Mouse (Mus musculus) megakaryocyte, embryonic 14.5 days (primary cell): ENCODE measurements around the gene Snrk. TPM values are rescaled to one million over a fixed set of nuclear protein-coding genes. Genes with fewer than 3 reads are reported as not detected.
"Not testable (repeated sequence)": the region's sequence is repeated elsewhere in the genome, so short reads cannot be mapped to it uniquely, and the experiment has no call there.

Experiments
- H3K27me3 ChIP-seq: replicated peaks from 2 replicates; pipeline ENCODE3; 2012; ENCODE audit warnings: inconsistent platforms
- H3K36me3 ChIP-seq: replicated peaks from 2 replicates; pipeline ENCODE3; 2012; ENCODE audit warnings: low read length, inconsistent platforms, mixed read lengths
- H3K4me1 ChIP-seq: 2 replicates; pipeline ENCODE4 v1.6.1; 2012; ENCODE audit warnings: inconsistent platforms
- H3K4me3 ChIP-seq: replicated peaks from 2 replicates; pipeline ENCODE3; 2012; ENCODE audit warnings: moderate library complexity, mild to moderate bottlenecking, inconsistent platforms
- H3K9me3 ChIP-seq: 2 replicates; pipeline ENCODE4 v1.6.1; 2012; ENCODE audit warnings: inconsistent platforms
- FLI1 ChIP-seq: IDR thresholded peaks from 2 replicates; pipeline ENCODE4 v1.6.1; 2012; ENCODE audit warnings: low read length, inconsistent platforms, mixed read lengths
- GATA1 ChIP-seq: IDR thresholded peaks from 3 replicates; pipeline ENCODE4 v1.6.1; 2012; ENCODE audit warnings: mixed read lengths, low read length, inconsistent platforms, borderline replicate concordance
- polyA plus RNA-seq: library from polyadenylated mRNA; stranded (reverse); fragments of >175 nt; gene quantifications from 2 replicates; pipeline ENCODE4 v1.2.3, GENCODE M21; 2012; ENCODE audit warnings: low replicate concordance; ENCODE audit not compliant: insufficient read depth

Gene Snrk
- polyA plus RNA-seq, 1 experiment = 21.0 TPM

GRCm38 (mm10) chr9:122152063-122152462, 35.0 kb downstream of the Snrk start:
- no peaks in the 10 kb centered on the region for H3K27me3 ChIP-seq
- TF ChIP-seq GATA1 (no peak), FLI1 (no peak)
- H3K4me1 ChIP-seq = peaks cover 47% of the 10 kb centered on the region
- peaks cover 38% of the 10 kb centered on the region for H3K36me3 ChIP-seq
- H3K4me3 ChIP-seq = no peak overlapping the region
- H3K9me3 ChIP-seq = peaks cover 4% of the 10 kb centered on the region; the same call in 1 of the 2 replicates

- Histone ChIP-seq H3K9me3 (peaks cover 4% of the 10 kb centered on the region; the same call in 1 of the 2 replicates), H3K4me3 (peak overlapping the region; percentile 46), H3K4me1 (peaks cover 48% of the 10 kb centered on the region), H3K27me3 (no peaks in the 10 kb centered on the region), H3K36me3 (peaks cover 40% of the 10 kb centered on the region)
- TF ChIP-seq GATA1 = no peak
- no peak for TF ChIP-seq FLI1
These were observed 35.4 kb downstream of the Snrk start for GRCm38 (mm10) chr9:122152501-122152900.

GRCm38 (mm10) chr9:122153436-122153835, 36.4 kb downstream of the Snrk start:
- Histone ChIP-seq H3K27me3 (no peaks in the 10 kb centered on the region), H3K36me3 (peaks cover 47% of the 10 kb centered on the region), H3K4me1 (peaks cover 52% of the 10 kb centered on the region), H3K9me3 (peaks cover 4% of the 10 kb centered on the region; the same call in 1 of the 2 replicates), H3K4me3 (peak overlapping the region; percentile 4)
- no peak for TF ChIP-seq FLI1
- no peak for TF ChIP-seq GATA1

- peaks cover 41% of the 10 kb centered on the region for H3K4me1 ChIP-seq
- no peak overlapping the region for H3K4me3 ChIP-seq
- TF ChIP-seq FLI1 (no peak), GATA1 (no peak)
- H3K36me3 ChIP-seq = peaks cover 65% of the 10 kb centered on the region
- peaks cover 4% of the 10 kb centered on the region; the same call in 1 of the 2 replicates for H3K9me3 ChIP-seq
- no peaks in the 10 kb centered on the region for H3K27me3 ChIP-seq
These were observed 38.1 kb downstream of the Snrk start for GRCm38 (mm10) chr9:122155193-122155592.

- Histone ChIP-seq H3K4me1 (peaks cover 35% of the 10 kb centered on the region), H3K9me3 (peaks cover 4% of the 10 kb centered on the region; the same call in 1 of the 2 replicates), H3K4me3 (no peak overlapping the region), H3K27me3 (no peaks in the 10 kb centered on the region), H3K36me3 (peaks cover 76% of the 10 kb centered on the region)
- TF ChIP-seq GATA1 = no peak
- TF ChIP-seq FLI1 = no peak
These were observed 39.5 kb downstream of the Snrk start for GRCm38 (mm10) chr9:122156389-122157078.

GRCm38 (mm10) chr9:122157079-122157441, 40.0 kb downstream of the Snrk start:
- H3K27me3 ChIP-seq = no peaks in the 10 kb centered on the region
- TF ChIP-seq FLI1 = no peak
- TF ChIP-seq GATA1 = no peak
- no peak overlapping the region for H3K4me3 ChIP-seq
- peaks cover 4% of the 10 kb centered on the region; the same call in 1 of the 2 replicates for H3K9me3 ChIP-seq
- peaks cover 71% of the 10 kb centered on the region for H3K36me3 ChIP-seq
- H3K4me1 ChIP-seq = peaks cover 30% of the 10 kb centered on the region

GRCm38 (mm10) chr9:122164535-122164934, 47.5 kb downstream of the Snrk start:
- Histone ChIP-seq H3K27me3 (no peaks in the 10 kb centered on the region), H3K36me3 (peaks cover 68% of the 10 kb centered on the region), H3K9me3 (no peaks in the 10 kb centered on the region), H3K4me1 (no peaks in the 10 kb centered on the region), H3K4me3 (no peak overlapping the region)
- TF ChIP-seq FLI1 (no peak), GATA1 (no peak)

GRCm38 (mm10) chr9:122167719-122168118, 50.7 kb downstream of the Snrk start:
- H3K9me3 ChIP-seq, H3K4me1 ChIP-seq, H3K4me3 ChIP-seq, H3K27me3 ChIP-seq: not testable (repeated sequence)
- H3K36me3 ChIP-seq = peaks cover 61% of the 10 kb centered on the region

GRCm38 (mm10) chr9:122169901-122170300, 52.8 kb downstream of the Snrk start:
- Histone ChIP-seq H3K27me3 (peaks cover 13% of the 10 kb centered on the region), H3K36me3 (peaks cover 41% of the 10 kb centered on the region), H3K4me3 (no peak overlapping the region), H3K4me1 (no peaks in the 10 kb centered on the region), H3K9me3 (peaks cover 5% of the 10 kb centered on the region; the same call in 1 of the 2 replicates)
- no peak for TF ChIP-seq GATA1
- no peak for TF ChIP-seq FLI1

- no peaks in the 10 kb centered on the region for H3K4me1 ChIP-seq
- H3K27me3 ChIP-seq = peaks cover 38% of the 10 kb centered on the region
- peaks cover 5% of the 10 kb centered on the region; the same call in 1 of the 2 replicates for H3K9me3 ChIP-seq
- TF ChIP-seq FLI1 (no peak), GATA1 (no peak)
- peaks cover 16% of the 10 kb centered on the region for H3K36me3 ChIP-seq
- no peak overlapping the region for H3K4me3 ChIP-seq
These were observed 55.6 kb downstream of the Snrk start for GRCm38 (mm10) chr9:122172612-122173186.
